Mouse (Mus musculus): ENCODE measurements around the gene B3gnt2. TPM values are rescaled to one million over a fixed set of nuclear protein-coding genes. Genes with fewer than 3 reads are reported as not detected.

B3gnt2 gene
- total RNA-seq (2012; rRNA removed) (36.7 and 36.8 TPM in 2 replicates), polyA plus RNA-seq (2012; ENCODE audit: insufficient read depth in 1 of 2, insufficient read length in 2 of 2, low read depth in 1 of 2, low replicate concordance in 2 of 2, missing spikeins in 1 of 2) (10 to 100 TPM in 1 of 2 experiments, not detected in 1; 66.4 TPM)

- Histone ChIP-seq H3K79me2 (ENCODE audit: control insufficient read depth, insufficient read depth, low read length, poor library complexity) (peaks cover 35% of the 10 kb centered on the region), H3K27me3 (ENCODE audit: control insufficient read depth in 1 of 2, insufficient read depth in 2 of 2, low read length in 2 of 2) (no peaks in the 10 kb centered on the region), H3K9ac (ENCODE audit: control insufficient read depth, low read depth, low read length, poor library complexity, severe bottlenecking) (peak within 1 kb of the TSS; percentile 89), H3K9me3 (replicated peaks; ENCODE audit: insufficient read depth, low read length) (no peaks in the 10 kb centered on the region), H3K4me3 (ENCODE audit: control insufficient read depth in 1 of 2, insufficient read depth in 1 of 2, low read depth in 2 of 2, low read length in 2 of 2) (peak within 1 kb of the TSS; percentile 70 to 98), H3K4me1 (ENCODE audit: control insufficient read depth in 1 of 2, insufficient read depth in 2 of 2, low read length in 2 of 2) (peaks cover 13 to 23% of the 10 kb centered on the region in 2 experiments), H3K27ac (ENCODE audit: control insufficient read depth, low read depth, low read length) (peak within 1 kb of the TSS; percentile 80), H3K36me3 (ENCODE audit: control insufficient read depth in 1 of 2, insufficient read depth in 2 of 2, low read length in 2 of 2) (peaks cover 0 to 19% of the 10 kb centered on the region in 2 experiments; a peak in 2 of 4 replicates)
- DNase-seq (ENCODE audit: low read depth, low spot score) = peak; percentile 89
- peak in 1 of 2 experiments; percentile 26; a peak in 3 of 4 replicates for TF ChIP-seq POLR2A (IDR thresholded peaks at IDR 0.05; ENCODE audit: control insufficient read depth in 1 of 2, insufficient read depth in 1 of 2, low read depth in 1 of 2, low read length in 2 of 2, poor library complexity in 1 of 2)
- TF ChIP-seq MAFK (IDR thresholded peaks at IDR 0.05; ENCODE audit: borderline replicate concordance, low read depth, low read length) = no peak
- 0 out of 2 replicates have a peak, but pooled peaks have one; percentile 9 for TF ChIP-seq ZC3H11A (IDR thresholded peaks at IDR 0.05; ENCODE audit: low read depth, low read length)
- TF ChIP-seq BHLHE40 (IDR thresholded peaks at IDR 0.05; ENCODE audit: borderline replicate concordance, low read depth, low read length) = no peak
- no peak for TF ChIP-seq CTCF (IDR thresholded peaks at IDR 0.05 in 2 of 3, conservative IDR thresholded peaks at IDR 0.05 in 1 of 3; ENCODE audit: control insufficient read depth in 1 of 3, insufficient read depth in 1 of 3, low read depth in 2 of 3, low read length in 3 of 3, poor library complexity in 1 of 3, severe bottlenecking in 1 of 3)
- peak; percentile 31; the same call in 1 of the 2 replicates for TF ChIP-seq ETS1 (IDR thresholded peaks at IDR 0.05; ENCODE audit: low read depth, low read length)
- TF ChIP-seq JUND (IDR thresholded peaks at IDR 0.05; ENCODE audit: low read depth, low read length) = no peak
- peak; percentile 41; the same call in 1 of the 2 replicates for TF ChIP-seq MAZ (IDR thresholded peaks at IDR 0.05; ENCODE audit: low read depth, low read length)
- TF ChIP-seq TAL1 (IDR thresholded peaks at IDR 0.05; ENCODE audit: low read length) = no peak
- TF ChIP-seq MXI1 (IDR thresholded peaks at IDR 0.05; ENCODE audit: low read depth, low read length) = no peak; the same call in none of the 2 replicates
- no peak for TF ChIP-seq NRF1 (IDR thresholded peaks at IDR 0.05; ENCODE audit: insufficient read depth, low read depth, low read length, poor library complexity, severe bottlenecking)
- no peak; a peak in 1 of 4 replicates for TF ChIP-seq EP300 (IDR thresholded peaks at IDR 0.05; ENCODE audit: low read depth in 1 of 2, low read length in 2 of 2)
- peak; percentile 8; the same call in 1 of the 2 replicates for TF ChIP-seq MYC (IDR thresholded peaks at IDR 0.05; ENCODE audit: low read depth, low read length)
- peak; percentile 23; the same call in 1 of the 2 replicates for TF ChIP-seq MAX (IDR thresholded peaks at IDR 0.05; ENCODE audit: low read length)
- peak; percentile 90 for TF ChIP-seq ZNF384 (IDR thresholded peaks at IDR 0.05; ENCODE audit: low read depth, low read length)
- TF ChIP-seq TBP (IDR thresholded peaks at IDR 0.05; ENCODE audit: low read depth, low read length) = 0 out of 2 replicates have a peak, but pooled peaks have one; percentile 27
- peak; percentile 40; the same call in 1 of the 2 replicates for TF ChIP-seq TCF12 (IDR thresholded peaks at IDR 0.05; ENCODE audit: low read depth, low read length)
- peak; percentile 2; the same call in 1 of the 2 replicates for TF ChIP-seq ZMIZ1 (IDR thresholded peaks at IDR 0.05; ENCODE audit: low read depth, low read length)
- peak; percentile 1; the same call in 1 of the 2 replicates for TF ChIP-seq USF1 (IDR thresholded peaks at IDR 0.05; ENCODE audit: low read depth, low read length)
- no peak for TF ChIP-seq ZKSCAN1 (IDR thresholded peaks at IDR 0.05; ENCODE audit: low read depth, low read length)
Observed at GRCm38 (mm10) chr11:22860335-22861227, at the start of gene B3gnt2. Gene B3gnt2, minus strand, starts transcription at chr11:22860961.
